Mouse (Mus musculus): ENCODE measurements around the gene Spcs2.

DNA sequence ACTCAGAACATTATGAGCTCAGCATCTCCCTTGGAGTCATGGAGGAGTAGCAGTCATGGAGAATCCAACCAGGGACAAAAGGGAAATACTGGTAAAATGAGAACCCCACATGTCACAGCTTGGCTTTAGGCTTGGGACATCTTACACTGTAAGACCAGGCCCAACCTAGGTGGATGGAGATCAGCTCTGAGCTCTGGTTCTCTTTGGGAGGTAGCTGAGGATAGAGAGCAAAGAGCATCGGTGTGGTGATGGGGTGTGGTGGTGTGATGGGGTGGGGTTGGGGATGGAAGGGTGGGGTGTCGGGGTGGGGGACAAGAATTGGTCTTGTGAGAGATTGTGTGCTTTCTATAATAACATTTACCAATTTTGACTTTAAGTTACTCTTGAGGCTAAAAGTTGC, 52.4 kb downstream of the Spcs2 start:
- no peak for TF ChIP-seq CTCF (IDR thresholded peaks at IDR 0.05; ENCODE audit: borderline replicate concordance, extremely low read depth, insufficient read depth, insufficient read length)
- TF ChIP-seq POLR2A (IDR thresholded peaks at IDR 0.05; ENCODE audit: borderline replicate concordance, extremely low read depth, insufficient read depth, insufficient read length, poor library complexity, severe bottlenecking) = no peak
